Mouse (Mus musculus) small intestine, adult 2 months (tissue): ENCODE measurements around the gene Gm6169.

Experiments used
- CTCF ChIP-seq: fragments of 200-500 bp; IDR thresholded peaks from 2 replicates; pipeline ENCODE4 v1.5.1; 2012; ENCODE audit warnings: low read depth, mild to moderate bottlenecking, control low read depth, inconsistent platforms, low read length, moderate library complexity, mixed read lengths; ENCODE audit not compliant: insufficient replicate concordance, insufficient read length; ENCODE audit errors: extremely low read depth
- POLR2A ChIP-seq: fragments of 200-500 bp; IDR thresholded peaks from 2 replicates; pipeline ENCODE4 v1.6.1; 2012; ENCODE audit warnings: low read depth, mild to moderate bottlenecking, control low read depth, inconsistent platforms, low read length, moderate library complexity

DNA sequence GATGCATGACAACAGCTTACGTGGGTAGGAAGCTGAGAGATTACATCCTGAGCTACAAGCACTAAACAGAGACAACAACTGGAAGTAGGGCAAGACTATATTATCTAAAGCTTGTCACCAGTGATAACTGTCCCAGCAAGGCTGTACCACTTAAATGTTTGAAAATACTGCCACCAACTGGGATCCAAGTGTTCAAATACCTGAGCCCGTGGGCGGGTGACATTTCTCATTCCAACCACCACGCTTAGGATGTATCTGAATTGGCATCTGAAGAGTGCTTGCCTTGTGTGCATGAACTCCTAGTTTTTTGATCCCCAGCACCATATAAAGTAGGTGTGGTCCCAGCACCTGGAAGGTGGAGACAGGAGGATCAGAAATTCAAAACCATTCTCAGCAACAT, 3.3 kb downstream of the Gm6169 start:
- no peak for TF ChIP-seq POLR2A
- no peak for TF ChIP-seq CTCF
